Mouse (Mus musculus) heart, embryonic 11.5 days (tissue): ENCODE measurements around the gene Trak1. TPM values are rescaled to one million over a fixed set of nuclear protein-coding genes. Genes with fewer than 3 reads are reported as not detected.

Source experiments
- ATAC-seq: fragments of 200-750 bp; cut with Nextera tagmentation; replicated peaks from 2 replicates; pipeline ENCODE4 v1.8.0; 2017; ENCODE audit warnings: moderate library complexity; ENCODE audit not compliant: insufficient number of reproducible peaks, low FRiP score, low TSS enrichment
- H3K27ac ChIP-seq: fragments of 300-500 bp; sonication (generic); 2 replicates; pipeline ENCODE4 v1.5.1; 2014; ENCODE audit warnings: mild to moderate bottlenecking, low read depth, low read length
- H3K27me3 ChIP-seq: fragments of 300-500 bp; sonication (generic); 2 replicates; pipeline ENCODE4 v1.6.1; 2014; ENCODE audit warnings: mild to moderate bottlenecking, low read length, mixed read lengths; ENCODE audit not compliant: control insufficient read depth, insufficient read depth
- H3K36me3 ChIP-seq: fragments of 300-500 bp; sonication (generic); 2 replicates; pipeline ENCODE4 v1.6.1; 2014; ENCODE audit warnings: mild to moderate bottlenecking, low read length, moderate library complexity, mixed read lengths; ENCODE audit not compliant: control insufficient read depth, insufficient read depth
- H3K4me1 ChIP-seq: fragments of 300-500 bp; sonication (generic); 2 replicates; pipeline ENCODE4 v1.6.1; 2014; ENCODE audit warnings: low read length; ENCODE audit not compliant: control insufficient read depth, insufficient read depth
- H3K4me2 ChIP-seq: fragments of 300-500 bp; sonication (generic); 2 replicates; pipeline ENCODE4 v1.6.1; 2014; ENCODE audit warnings: mild to moderate bottlenecking, moderate library complexity
- H3K4me3 ChIP-seq: fragments of 300-500 bp; sonication (generic); 2 replicates; pipeline ENCODE4 v1.5.1; 2014; ENCODE audit warnings: low read depth, low read length
- H3K9ac ChIP-seq: fragments of 300-500 bp; sonication (generic); 2 replicates; pipeline ENCODE4 v1.6.1; 2014; ENCODE audit warnings: mild to moderate bottlenecking, low read depth, low read length, moderate library complexity
- H3K9me3 ChIP-seq: fragments of 300-500 bp; sonication (generic); replicated peaks from 2 replicates; pipeline ENCODE4 v1.6.1; 2016; ENCODE audit warnings: low read length; ENCODE audit not compliant: control insufficient read depth
- WGBS: fragments of 180-500 bp; shearing (Covaris S2); extraction: QIAGEN DNeasy Blood & Tissue Kit; methylation state at CpG from one replicate; pipeline ENCODE4 v1.1.7; 2014; ENCODE audit not compliant: insufficient replicate concordance; 5-methylcytosine and 5-hydroxymethylcytosine counted together
- polyA plus RNA-seq: library from polyadenylated mRNA; unstranded; fragments of >200 nt; fragmentation: Nextera tagmentation; extraction: Ambion mirVana; gene quantifications from 2 replicates; pipeline ENCODE4 v1.2.1, GENCODE M21; 2014

The Trak1 gene
- polyA plus RNA-seq, 1 experiment from 2014 or later: 21.3 TPM

- WGBS: 41% methylated on average over 8 of the region's 8 CpGs
- H3K27ac ChIP-seq: peak overlapping the region; percentile 73
- H3K9ac ChIP-seq: peak overlapping the region; percentile 46; the same call in 1 of the 2 replicates
- H3K4me2 ChIP-seq: no peak overlapping the region
- no peaks in the 10 kb centered on the region for H3K27me3 ChIP-seq
- H3K36me3 ChIP-seq: no peaks in the 10 kb centered on the region
- H3K4me1 ChIP-seq: peaks cover 55% of the 10 kb centered on the region
- H3K4me3 ChIP-seq: no peak overlapping the region
- no peaks in the 10 kb centered on the region for H3K9me3 ChIP-seq
- no peak for ATAC-seq
Observed at GRCm38 (mm10) chr9:121358418-121358817, 61.1 kb downstream of the Trak1 start.

DNA sequence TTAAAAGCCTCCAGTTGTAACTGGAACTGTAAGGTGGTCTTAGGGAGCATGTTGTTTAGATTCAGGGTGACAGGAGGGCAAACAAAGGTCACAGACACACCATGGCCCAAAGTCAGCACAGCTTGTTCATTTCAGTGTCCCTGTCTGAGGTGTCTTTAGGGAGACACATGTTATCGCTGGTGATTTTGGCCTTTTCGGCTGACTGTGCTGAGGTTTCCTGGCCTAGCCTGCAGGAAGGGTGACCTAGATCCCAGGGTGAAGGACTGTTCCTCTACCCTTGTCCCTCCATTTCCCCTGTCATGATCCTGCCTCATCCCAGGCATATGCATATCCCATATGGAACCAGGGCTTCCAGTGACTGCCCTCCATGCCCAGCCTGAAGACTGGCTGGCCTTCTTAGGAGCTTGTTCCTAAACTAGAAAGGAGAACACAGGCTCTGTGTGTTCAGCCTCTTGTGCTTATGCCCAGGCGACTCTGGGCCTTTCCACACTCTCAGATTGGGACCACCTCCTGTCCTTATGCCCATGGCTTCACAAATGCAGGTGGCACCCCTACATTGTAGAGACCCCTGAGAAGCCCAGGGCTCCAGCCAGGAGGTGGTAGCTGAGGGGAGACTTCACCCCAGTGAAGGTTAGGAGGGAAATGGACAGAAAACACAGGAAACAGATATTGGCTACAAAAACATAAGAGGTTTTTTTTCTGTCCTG lies 62.1 kb downstream of the Trak1 start:
- no peaks in the 10 kb centered on the region for H3K36me3 ChIP-seq
- 57% methylated on average over 3 of the region's 3 CpGs for WGBS
- H3K4me2 ChIP-seq: no peak overlapping the region
- H3K9ac ChIP-seq: peak overlapping the region; percentile 34; the same call in 1 of the 2 replicates
- no peaks in the 10 kb centered on the region for H3K27me3 ChIP-seq
- H3K9me3 ChIP-seq: no peaks in the 10 kb centered on the region
- H3K27ac ChIP-seq: 0 out of 2 replicates have a peak overlapping the region, but pooled peaks have one; percentile 41
- no peak for ATAC-seq
- peaks cover 55% of the 10 kb centered on the region for H3K4me1 ChIP-seq
- H3K4me3 ChIP-seq: no peak overlapping the region

DNA sequence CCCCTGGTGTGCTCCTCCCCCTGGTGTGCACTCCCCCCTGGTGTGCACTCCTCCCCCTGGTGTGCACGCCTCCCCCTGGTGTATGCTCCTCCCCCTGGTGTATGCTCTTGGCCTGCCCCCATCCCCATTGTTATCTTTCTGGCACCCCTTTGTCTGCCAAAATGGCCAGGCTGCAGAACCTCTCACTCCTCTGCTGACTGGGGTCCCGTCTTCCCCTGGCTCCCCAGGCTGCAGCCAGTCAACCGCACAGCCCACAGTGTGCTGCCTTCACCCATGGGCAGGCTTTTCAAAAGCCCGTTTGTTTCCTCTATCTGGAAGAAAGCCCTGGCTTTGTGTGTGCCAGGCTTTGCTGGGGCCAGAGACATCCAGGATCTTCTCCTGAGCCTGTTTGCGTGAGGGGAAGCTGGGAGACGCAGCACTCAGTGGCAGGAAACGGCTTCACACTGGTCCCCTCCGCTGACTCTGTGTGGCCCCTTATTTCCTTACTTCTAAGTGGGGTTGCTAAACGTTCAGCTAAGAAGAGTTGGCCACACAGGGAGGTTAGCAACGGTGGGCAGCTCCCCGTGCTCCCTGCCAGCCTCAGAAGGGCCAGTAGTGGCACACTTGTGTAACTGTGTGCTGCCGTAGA lies 63.1 kb downstream of the Trak1 start:
- H3K27me3 ChIP-seq: no peaks in the 10 kb centered on the region
- 20% methylated on average over 12 of the region's 12 CpGs for WGBS
- H3K9ac ChIP-seq: 0 out of 2 replicates have a peak overlapping the region, but pooled peaks have one; percentile 49
- no peak overlapping the region for H3K4me3 ChIP-seq
- ATAC-seq: no peak; the same call in 1 of the 2 replicates
- H3K4me1 ChIP-seq: peaks cover 49% of the 10 kb centered on the region
- no peaks in the 10 kb centered on the region for H3K36me3 ChIP-seq
- H3K4me2 ChIP-seq: peak overlapping the region; percentile 35
- H3K27ac ChIP-seq: peak overlapping the region; percentile 74
- no peaks in the 10 kb centered on the region for H3K9me3 ChIP-seq

DNA sequence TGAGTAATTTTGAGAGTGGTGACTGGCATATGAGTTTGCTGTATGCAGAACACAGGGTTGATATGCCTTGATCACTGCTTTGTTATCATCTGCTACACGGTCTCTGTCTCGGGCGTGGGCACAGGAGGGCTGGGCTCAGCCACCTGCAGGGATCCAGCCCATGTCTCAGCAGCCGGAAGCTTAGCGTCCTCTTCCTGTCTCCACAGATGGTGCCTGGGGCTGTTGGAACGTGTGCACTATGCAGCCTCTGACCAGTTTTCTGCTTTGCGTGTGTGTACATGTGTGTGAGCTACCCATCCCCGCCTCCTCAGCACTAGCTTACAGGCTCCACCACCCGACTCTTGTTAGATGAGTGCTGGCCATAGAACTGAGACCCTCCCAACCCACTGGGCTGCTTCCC lies 63.7 kb downstream of the Trak1 start:
- WGBS: 55% methylated on average over 9 of the region's 9 CpGs
- Histone ChIP-seq H3K4me1 (peaks cover 43% of the 10 kb centered on the region), H3K9me3 (no peaks in the 10 kb centered on the region), H3K36me3 (no peaks in the 10 kb centered on the region), H3K27me3 (no peaks in the 10 kb centered on the region), H3K4me2 (no peak overlapping the region), H3K4me3 (no peak overlapping the region), H3K9ac (no peak overlapping the region; the same call in 1 of the 2 replicates), H3K27ac (peak overlapping the region; percentile 74)
- ATAC-seq: no peak

GRCm38 (mm10) chr9:121363932-121364331 lies 66.6 kb downstream of the Trak1 start:
- Histone ChIP-seq H3K4me3 (no peak overlapping the region), H3K9me3 (no peaks in the 10 kb centered on the region), H3K27me3 (no peaks in the 10 kb centered on the region), H3K4me1 (peaks cover 21% of the 10 kb centered on the region), H3K27ac (no peak overlapping the region), H3K9ac (no peak overlapping the region), H3K4me2 (no peak overlapping the region), H3K36me3 (no peaks in the 10 kb centered on the region)
- WGBS: 79% methylated on average over 19 of the region's 19 CpGs
- no peak for ATAC-seq

GRCm38 (mm10) chr9:121366135-121366863 lies 69.0 kb downstream of the Trak1 start:
- Histone ChIP-seq H3K9ac (no peak overlapping the region), H3K27me3 (no peaks in the 10 kb centered on the region), H3K9me3 (no peaks in the 10 kb centered on the region), H3K36me3 (no peaks in the 10 kb centered on the region), H3K4me2 (no peak overlapping the region), H3K4me1 (peaks cover 15% of the 10 kb centered on the region), H3K27ac (no peak overlapping the region), H3K4me3 (no peak overlapping the region)
- 70% methylated on average over 18 of the region's 18 CpGs for WGBS
- ATAC-seq: no peak

- Histone ChIP-seq H3K4me1 (peaks cover 18% of the 10 kb centered on the region), H3K36me3 (no peaks in the 10 kb centered on the region), H3K9me3 (no peaks in the 10 kb centered on the region), H3K27me3 (no peaks in the 10 kb centered on the region), H3K27ac (no peak overlapping the region), H3K4me3 (no peak overlapping the region), H3K9ac (no peak overlapping the region), H3K4me2 (no peak overlapping the region)
- ATAC-seq: no peak
- 66% methylated on average over 12 of the region's 12 CpGs for WGBS
Observed at GRCm38 (mm10) chr9:121366864-121367245, 69.6 kb downstream of the Trak1 start.

DNA sequence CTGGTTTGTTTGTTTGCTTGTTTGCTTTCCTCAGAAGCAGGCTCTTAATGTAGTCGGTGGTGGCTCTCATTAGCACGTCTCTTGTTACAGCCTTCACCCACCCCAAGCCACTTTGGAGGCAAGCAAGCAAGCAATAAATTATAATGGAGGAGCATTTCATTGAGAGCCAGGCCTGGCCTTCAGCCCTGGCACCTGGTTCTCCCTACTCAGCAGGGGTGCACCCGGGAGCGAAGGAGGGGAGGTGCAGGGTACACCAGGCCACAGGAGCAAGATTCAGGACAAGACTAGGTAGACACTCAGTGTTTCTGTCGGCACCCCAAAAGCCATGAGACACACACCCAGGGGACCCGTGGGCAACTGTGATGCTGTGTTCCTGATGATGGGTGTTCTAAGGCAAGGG lies 72.3 kb downstream of the Trak1 start:
- Histone ChIP-seq H3K4me3 (no peak overlapping the region), H3K27ac (no peak overlapping the region), H3K27me3 (no peaks in the 10 kb centered on the region), H3K36me3 (no peaks in the 10 kb centered on the region), H3K9me3 (no peaks in the 10 kb centered on the region), H3K9ac (no peak overlapping the region), H3K4me1 (peaks cover 29% of the 10 kb centered on the region), H3K4me2 (no peak overlapping the region)
- 72% methylated on average over 6 of the region's 6 CpGs for WGBS
- ATAC-seq: no peak
